Mouse (Mus musculus) CH12.LX (cell line): ENCODE data around the gene Eif3l.

Experiments
- MEF2A ChIP-seq: IDR thresholded peaks from 2 replicates; pipeline ENCODE4 v1.6.1; 2014; ENCODE audit warnings: low read depth, mild to moderate bottlenecking, inconsistent platforms, low read length, improper control_type of control experiment, borderline replicate concordance
- POLR2A ChIP-seq: IDR thresholded peaks from 2 replicates; pipeline ENCODE4 v1.6.1; 2011; ENCODE audit warnings: low read depth, mild to moderate bottlenecking, improper control_type of control experiment, low read length
- RCOR1 ChIP-seq: conservative IDR thresholded peaks from 2 replicates; pipeline ENCODE4 v1.6.1; 2012; ENCODE audit warnings: low read depth, mild to moderate bottlenecking, inconsistent platforms, low read length, improper control_type of control experiment

- TF ChIP-seq POLR2A = no peak
- no peak for TF ChIP-seq RCOR1
- no peak for TF ChIP-seq MEF2A
Measured at GRCm38 (mm10) chr15:79098220-79098619, 23.2 kb downstream of the Eif3l start.
